Mouse (Mus musculus) retina, adult 2 months (tissue): Measurements from ENCODE around the gene Adcy7.

Experiments used
- DNase-seq: peaks from one replicate; pipeline ENCODE4 v3.0.0-alpha.2; 2012; ENCODE audit warnings: low read depth, low spot score

The Adcy7 gene

DNA sequence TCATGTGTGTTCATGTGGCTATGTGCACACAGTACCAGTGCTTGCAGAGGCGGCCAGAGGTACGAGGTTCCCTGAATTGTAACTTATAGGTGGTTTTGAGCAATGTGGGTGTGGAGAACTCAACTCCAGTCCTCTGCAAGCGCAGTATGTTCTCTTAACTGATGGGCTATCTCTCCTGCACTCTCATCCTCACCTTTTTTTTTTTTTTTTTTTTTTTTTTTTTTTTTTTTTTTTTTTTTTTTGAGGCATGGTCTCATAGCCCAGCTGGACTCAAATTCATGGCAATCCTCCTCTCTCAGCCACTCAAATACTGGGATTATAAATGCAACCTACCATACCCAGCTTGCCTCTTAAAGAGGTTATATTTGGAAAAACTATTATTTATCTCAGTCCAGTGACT lies 58.6 kb downstream of the Adcy7 start:
- no peak for DNase-seq

DNA sequence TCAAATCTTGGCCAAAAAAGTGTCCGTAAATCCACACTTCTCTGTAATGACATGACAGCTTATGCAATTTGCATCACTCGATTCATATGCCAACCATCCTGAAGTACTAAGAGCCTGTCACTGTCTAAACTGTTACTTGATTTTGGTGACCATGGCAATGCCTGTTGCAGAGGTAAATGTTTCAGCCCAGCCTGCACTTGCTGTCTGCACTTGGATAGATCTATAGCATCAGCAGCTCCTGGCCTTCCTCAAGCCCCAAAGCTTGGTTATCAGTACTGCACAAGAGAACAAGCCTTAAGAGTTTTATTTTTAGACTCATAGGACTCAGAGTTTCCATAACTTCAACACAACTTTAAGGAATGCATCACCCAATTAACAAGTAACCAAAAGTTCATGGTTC lies 62.2 kb downstream of the Adcy7 start:
- DNase-seq = no peak

DNA sequence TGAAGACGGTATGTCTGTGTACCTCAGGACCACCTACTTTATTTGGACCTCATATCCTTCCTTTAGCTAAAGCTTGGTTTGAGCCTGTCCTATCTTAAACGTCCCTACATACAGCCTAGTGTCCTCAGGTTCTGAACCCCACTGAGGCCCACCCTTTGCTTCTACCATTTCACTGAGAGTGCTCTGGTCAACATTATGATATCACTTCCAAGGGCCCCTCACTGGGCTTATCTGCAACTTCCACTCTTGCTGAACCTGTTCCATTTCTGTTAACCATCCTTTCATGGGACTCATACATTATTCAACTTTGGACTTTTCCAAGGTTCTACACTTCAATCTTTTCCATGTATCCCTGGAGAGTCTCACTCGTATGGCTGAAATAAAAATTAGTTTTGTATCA lies 62.8 kb downstream of the Adcy7 start:
- DNase-seq = no peak

DNA sequence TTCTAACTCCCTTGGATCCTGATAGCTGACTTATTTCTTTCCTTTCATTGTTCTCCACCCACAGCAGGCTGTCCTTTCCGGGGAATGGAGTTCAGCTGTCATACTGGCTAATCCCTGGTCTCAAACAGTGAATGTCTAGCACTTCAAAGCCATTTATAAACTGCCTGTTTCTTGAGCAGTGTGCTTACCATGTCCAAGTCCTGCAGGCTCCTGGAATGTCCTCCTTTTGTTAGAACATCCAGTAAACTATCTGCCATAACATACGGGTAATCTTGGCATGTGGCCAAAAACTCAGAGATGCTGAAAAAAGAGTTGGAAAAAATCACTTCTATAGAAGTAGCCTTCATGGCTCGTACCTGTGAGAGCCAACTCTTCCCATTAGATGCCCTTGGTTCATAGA lies 67.0 kb downstream of the Adcy7 start:
- DNase-seq = no peak

DNA sequence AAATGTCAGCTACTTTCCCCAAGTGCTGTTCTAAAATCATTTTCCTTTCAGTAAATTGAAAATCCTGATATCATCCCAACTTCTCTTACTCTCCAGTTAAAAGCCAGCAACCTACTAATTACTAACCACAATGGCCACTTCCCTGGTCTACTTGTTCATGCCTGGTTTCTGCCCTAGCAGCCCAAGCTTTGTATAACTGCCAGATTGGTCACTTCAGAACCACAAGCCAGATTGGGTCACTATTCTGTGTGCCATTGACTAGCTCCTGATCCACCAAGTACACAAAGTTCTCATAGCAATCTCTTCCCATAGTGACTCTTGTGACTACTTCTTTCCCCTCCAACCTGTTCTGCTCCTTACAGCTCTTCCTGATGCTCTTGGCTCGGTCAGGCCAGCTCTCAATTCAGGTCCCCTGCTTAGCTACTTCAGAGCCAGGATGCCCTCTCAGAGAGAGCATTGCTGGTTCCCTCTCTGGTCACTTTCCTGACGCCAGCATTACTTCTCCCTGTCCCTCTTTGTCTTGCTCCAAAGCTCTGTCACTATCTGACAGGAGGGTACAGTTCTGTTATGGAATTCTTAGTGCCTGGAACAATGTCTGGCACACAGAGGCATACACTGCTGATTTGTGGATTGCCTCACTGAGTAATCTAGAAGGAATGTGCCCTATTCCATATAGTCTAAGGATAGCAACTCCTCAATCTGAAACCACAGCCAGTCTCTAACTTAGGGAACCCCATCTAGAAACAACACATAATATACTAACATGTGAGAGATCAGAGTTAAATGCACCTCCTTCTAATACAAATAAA lies 67.9 kb downstream of the Adcy7 start:
- no peak for DNase-seq

DNA sequence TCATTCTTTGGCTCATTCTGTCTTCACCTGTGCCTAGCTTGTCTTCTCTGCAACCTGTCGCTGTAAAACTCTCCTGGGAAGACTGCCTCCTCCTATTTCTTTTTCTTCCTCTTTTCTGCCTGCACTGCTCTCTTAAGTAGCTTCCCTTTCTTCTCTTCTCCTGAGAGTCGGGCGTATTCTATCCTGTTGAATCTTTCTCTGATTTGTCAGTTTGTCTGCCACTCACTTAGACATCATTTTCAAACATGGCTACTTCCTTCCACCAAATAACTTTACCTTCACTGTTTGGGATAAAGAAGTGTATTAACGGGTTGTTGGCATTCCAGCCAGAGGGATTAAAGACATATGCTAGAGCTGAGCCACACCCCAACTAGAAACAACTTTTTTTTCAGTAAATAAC lies 69.8 kb downstream of the Adcy7 start:
- no peak for DNase-seq

DNA sequence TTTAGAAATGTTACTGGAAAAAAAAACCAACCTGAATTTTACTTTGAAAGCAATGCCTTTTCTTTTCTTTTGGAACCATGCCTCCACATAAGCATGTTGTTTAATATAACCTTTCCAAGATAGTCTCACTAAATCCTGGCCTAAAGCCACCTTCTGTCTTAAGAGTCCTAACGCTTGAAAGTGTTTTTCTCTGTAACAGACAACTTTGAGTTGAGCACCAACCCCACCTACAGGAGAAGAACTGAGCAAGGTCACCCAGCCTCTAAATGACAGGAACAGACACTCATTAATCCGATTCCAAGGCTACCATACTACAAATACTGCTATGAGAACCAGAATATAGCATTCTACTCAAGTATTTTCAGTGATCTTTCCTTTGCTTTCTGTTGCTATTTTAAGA lies 76.8 kb downstream of the Adcy7 start:
- DNase-seq = no peak

DNA sequence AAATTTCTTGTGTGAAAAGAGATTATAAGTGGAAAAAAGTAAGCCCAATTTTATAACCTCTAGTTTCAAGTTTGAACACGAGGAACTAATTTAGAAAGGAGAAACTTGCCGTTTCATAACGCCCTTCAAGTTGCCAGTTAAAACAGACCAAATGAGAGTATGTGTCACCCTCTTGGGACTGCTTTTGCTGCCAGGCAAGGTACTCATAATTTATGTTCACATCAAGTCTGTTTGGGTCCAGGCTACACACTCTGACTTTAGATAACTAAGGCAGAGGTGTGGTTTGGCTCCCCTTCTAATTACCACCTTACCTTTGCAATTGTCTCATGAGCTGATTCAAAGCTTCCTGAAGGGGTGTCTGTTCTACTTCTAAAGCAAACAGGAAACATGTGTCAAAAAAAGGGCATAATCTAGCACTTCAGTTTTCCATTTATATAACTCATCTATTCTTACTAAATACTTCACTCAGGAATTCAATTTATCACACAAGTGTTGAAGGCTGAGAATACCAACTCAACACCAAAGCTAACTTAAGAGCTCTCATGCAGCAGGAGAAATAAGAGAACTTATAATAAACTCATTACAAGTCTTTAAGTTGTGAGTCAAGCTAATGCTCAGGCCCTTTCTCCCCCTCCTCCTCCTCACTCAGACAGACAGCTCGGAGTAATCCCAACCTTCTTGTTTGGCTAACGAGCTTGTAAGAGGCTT lies 85.2 kb downstream of the Adcy7 start:
- DNase-seq = no peak

DNA sequence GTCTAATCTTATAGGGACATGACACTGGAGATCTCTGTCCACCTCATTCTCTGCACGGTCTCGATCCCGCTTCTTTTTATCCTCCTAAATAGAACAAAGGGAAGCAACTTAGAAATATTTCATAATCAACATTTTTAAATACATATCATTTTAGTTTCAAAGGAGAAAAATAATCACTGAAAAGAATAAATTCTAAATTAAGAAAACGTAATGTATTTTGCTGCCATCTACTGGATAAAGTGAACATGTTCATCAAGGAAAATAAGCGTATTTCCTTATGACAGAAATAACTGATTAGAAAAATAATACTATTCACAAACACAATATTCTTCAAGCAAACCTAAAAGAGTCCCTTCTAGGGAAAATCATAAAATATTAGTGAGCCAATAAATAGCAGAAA lies 85.7 kb downstream of the Adcy7 start:
- DNase-seq = no peak

DNA sequence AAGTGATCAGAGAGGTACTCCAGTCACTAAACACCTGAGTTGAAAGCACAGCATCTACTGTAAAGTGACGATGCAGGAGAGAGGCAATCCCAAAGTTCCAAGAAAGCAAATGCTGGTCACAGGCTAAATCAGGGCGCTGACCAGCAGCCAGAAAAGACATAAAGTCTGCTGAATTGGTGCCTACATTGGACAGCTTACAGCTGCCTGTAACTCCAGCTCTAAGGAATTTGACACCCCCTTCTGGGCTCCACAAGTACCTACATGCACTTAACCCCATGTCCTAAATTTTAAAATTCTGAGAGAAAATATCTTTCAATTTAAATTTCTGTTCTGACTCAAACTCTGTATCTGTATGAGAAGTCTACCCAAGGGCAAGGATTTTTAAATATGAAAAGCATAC lies 87.8 kb downstream of the Adcy7 start:
- DNase-seq = no peak

DNA sequence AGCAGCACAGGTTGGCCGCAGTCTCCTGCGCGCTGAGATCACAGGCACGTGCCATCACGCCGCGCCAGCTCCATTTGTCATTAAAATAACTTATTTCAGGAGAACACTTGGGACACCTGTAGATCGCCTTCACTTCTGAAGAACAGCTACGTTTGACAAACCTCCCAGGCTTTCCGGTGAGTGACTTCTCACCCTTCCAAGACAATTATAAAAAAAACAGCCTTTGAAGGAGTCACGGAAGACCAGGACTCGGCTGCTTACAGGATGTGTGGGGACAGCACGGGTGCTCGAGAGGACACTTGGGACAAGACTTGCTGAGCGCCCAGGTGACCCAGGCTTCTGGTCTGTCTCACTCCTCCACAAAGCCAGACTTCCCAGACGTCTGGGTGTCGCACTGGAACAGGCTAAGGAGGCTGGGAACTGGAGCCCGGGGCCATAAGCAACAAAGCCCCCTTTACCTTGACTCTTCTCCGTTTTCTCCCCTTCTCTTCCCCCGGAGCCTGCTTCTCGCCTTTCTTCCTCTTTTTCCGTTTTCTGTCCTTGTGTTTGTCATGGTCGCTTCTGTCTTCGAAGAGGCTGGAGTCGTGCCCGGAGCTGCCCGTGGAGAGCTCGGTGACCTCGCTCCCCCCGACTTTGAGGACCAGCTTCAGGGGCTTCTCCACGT lies 89.0 kb downstream of the Adcy7 start:
- no peak for DNase-seq

DNA sequence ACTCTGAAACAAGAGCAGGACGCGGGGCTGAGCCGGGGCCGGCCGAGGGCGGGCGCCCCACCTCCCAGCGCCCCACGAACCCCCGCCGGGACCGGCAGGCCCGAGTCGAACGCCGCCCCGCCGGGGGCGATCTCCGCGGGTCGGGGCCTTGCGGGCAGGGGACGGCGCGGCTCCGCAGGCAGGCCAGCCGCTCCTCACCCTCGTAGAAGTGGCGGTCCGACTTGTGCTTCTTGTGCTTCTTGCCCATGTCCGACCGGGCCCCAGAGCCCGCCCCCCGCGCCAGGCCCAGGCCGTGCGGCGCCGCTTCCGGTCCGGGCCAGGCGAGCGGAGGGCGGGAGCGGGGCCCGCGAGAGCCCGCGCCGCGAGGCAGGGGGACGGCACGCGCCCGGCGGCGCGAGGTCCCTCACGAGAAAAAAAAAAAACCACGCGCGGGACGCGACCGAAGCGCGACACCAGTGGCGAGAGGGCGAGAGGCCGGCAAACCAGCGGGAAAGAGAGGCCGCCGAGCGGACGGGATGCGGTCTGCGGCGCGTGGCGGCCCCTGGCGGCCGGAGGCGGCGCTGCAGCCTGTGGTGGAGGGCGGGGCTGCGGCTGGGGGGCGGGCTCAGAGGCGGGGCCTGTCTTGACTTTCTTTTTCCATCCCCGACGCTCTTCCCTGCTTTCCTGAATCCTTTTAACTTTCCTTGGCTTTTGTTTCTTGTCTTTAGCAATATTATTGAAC lies 89.7 kb downstream of the Adcy7 start, which contains the start of gene Brd7:
TSS of gene Brd7 (minus strand) at position 487 of the 721 bp plus-strand sequence.
- peak; percentile 71 for DNase-seq

DNA sequence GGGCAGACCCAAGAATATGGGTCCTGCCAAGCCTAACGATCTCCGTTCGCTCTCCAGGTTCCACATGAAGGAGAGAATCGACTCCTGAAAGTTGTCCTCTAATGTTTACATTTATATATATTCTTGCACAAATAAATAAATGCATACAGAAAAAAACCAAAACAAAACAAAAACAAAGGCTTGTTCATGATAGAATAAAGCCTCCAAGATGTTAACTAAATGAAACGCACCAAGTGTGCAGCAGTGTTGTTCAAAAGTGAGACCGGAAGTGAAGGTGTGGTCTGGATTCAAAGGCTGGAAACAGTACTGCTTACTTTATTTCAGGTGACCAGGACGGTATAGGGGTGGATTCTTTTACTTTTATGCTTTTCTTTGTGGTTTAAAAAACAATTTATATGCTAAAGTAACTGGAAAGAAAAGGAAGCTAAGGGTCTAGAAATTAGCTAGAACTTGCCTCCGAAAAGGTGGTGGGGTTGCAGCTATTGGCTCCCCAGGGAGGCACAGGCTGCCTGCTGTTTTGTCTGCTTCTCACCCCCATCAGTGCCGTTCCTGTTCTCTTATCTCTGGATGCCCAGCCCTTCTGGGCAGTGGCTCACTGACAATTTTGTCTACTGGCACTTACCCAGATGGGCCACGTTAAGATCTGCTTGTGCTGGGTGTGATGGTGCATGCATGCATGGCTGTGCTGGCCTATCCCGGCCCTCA lies 90.4 kb downstream of the Adcy7 start:
- no peak for DNase-seq

DNA sequence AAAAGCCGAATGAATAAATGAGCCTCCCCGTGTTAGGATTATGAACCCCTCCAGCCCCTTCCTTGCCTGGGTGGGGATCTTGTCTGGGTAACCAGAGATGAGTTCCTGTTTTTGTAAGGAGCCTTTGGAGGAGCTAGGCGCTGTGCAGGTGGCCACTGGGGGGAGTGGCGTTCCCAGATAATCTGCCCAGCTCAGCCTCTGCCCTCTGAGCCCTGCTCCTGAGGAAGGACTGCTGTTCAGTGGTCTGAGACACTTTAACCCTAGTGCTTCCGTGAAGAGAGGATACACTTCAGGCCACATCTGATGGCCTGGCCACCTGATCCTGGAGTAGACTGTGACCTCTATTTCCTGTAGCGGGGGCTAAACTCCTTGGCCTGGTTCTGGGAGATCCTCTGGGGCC lies 97.0 kb downstream of the Adcy7 start:
- DNase-seq = no peak

DNA sequence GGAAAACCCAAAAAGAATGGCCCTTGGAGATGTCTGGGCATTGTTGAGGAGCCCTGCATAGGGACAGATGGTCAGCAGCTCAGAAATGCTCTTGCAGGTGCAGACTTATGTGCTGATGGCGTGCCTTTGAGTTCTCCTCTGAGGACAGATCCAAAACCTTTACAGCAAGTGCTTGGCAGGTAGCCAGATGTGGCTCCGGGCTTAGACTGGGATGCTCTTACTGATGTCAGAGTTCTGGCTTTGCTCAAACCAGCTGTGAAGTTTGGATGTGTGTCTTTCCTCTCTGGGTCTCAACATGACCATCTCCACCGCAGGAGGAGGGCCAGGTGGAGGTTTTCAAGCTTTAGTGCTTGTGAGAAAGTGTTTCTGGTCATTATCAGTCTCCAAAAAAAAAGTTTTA lies 97.6 kb downstream of the Adcy7 start:
- DNase-seq = no peak

DNA sequence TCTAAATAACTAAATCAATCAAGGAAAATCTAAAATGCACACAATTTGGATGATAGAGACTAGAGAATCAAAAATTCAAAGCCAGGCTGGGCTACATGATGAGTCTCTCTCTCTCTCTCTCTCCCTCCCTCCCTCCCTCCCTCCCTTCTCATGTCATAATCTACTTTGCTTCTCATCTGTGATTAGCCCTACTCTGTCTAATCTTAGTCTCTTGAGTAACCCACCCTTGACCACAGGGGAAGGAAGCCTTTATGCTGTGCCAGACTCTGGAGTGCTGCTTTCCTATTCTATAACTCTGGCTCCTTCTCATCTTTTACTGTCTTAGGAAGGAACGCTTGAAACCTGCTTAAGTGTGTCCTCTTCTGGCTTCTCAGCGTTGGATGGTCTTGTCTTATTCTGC lies 99.3 kb downstream of the Adcy7 start:
- no peak for DNase-seq

DNA sequence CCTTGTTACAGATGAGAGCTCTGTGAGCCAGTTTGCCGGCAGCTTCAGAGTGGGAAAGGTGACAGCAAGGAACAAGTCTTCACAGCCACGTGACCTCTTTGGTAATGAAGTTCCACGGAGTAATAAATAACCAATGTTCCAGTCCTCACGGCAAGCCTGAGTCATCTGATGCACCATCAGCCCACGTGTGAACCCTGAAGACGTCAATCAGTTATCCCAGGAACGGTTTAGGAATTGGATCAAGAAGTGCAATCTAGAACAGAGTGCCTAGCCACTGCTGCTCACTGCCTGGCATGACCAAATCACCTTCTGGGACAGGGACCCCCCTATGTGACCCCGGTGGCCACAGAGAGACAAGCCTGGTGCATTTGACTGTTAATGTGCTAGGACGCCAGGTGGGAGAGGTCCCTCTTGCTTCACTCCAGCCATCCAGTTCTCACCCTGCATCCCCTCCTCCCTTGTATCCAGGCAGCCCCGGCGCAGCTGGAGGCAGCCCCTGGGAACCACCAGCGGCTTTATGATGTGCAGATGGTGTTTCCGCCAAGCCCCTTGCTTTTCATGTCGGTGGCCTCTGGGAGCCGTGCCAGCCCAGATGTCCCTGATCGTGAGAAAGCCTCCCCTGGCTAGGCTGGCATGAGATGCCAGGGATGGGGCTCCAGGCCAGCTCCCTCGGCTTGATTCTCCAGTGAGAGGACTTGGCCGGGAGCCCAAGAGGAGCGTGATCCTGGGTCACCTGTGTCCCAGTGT lies 104.8 kb downstream of the Adcy7 start:
- no peak for DNase-seq
